ENCODE assay signal across 23 mouse cellular contexts in genomic region chr3:98203282-98203681, GRCm38 (mm10). TPM values are rescaled to one million over a fixed set of nuclear protein-coding genes. Genes with fewer than 3 reads are reported as not detected.
"Had no signal": no experiment of that assay in that cellular context is flagged by ENCODE, and none has a peak within 500 bp of the region (broad histone marks: within the 10 kb centered on the region; RNA-seq: fewer than 3 reads in every experiment).

No protein-coding gene starts in this region.

- H3K4me1 ChIP-seq: liver, embryonic 12.5 days had no signal

- H3K27ac ChIP-seq: kidney, postnatal 0 days; limb, embryonic 15.5 days; liver, embryonic 12.5 days; macrophage; midbrain, embryonic 10.5 days; midbrain, embryonic 15.5 days; neural tube, embryonic 13.5 days had no signal

- H3K36me3 ChIP-seq: limb, embryonic 15.5 days; liver, embryonic 12.5 days; midbrain, embryonic 10.5 days; midbrain, embryonic 15.5 days; neural tube, embryonic 13.5 days had no signal

- H3K27me3 ChIP-seq: limb, embryonic 15.5 days; liver, embryonic 12.5 days; midbrain, embryonic 15.5 days; neural tube, embryonic 13.5 days had no signal

- DNase-seq: kidney, adult 9 months; kidney, postnatal 36 days; layer of hippocampus, adult 9-11 months; layer of hippocampus, postnatal 36 days; lung, embryonic 14.5 days; lung, postnatal 10 days; spleen, adult 18-20 months; thymus, adult 18-20 months; thymus, postnatal 14 days had no signal

- ATAC-seq: liver, embryonic 12.5 days; midbrain, embryonic 15.5 days had no signal

- H3K4me3 ChIP-seq: limb, embryonic 15.5 days; liver, embryonic 12.5 days; midbrain, embryonic 10.5 days; midbrain, embryonic 15.5 days; neural tube, embryonic 13.5 days had no signal

- H3K9ac ChIP-seq: limb, embryonic 15.5 days; liver, embryonic 12.5 days; lung, embryonic 14.5 days; midbrain, embryonic 15.5 days; neural tube, embryonic 13.5 days had no signal

- H3K9me3 ChIP-seq: limb, embryonic 15.5 days; liver, embryonic 12.5 days; midbrain, embryonic 10.5 days; midbrain, embryonic 15.5 days; neural tube, embryonic 13.5 days had no signal

- H3K4me2 ChIP-seq: limb, embryonic 15.5 days; liver, embryonic 12.5 days; lung, embryonic 14.5 days; midbrain, embryonic 15.5 days; neural tube, embryonic 13.5 days had no signal

RNA-seq across cellular contexts. Expression of gene Reg4, which starts 18.7 kb away (rescaled TPM):
- total RNA-seq: layer of hippocampus, adult 18-20 months; layer of hippocampus, postnatal 36 days; left cerebral cortex, adult 8-10 months; left cerebral cortex, postnatal 25 days had no signal
- polyA plus RNA-seq: limb, embryonic 11.5 days; limb, embryonic 15.5 days; liver, embryonic 12.5 days; lung, embryonic 14.5 days; macrophage; midbrain, embryonic 10.5 days; midbrain, embryonic 15.5 days; neural tube, embryonic 13.5 days; stomach, embryonic 14.5 days; urinary bladder, adult 2 months had no signal

RNA-seq across cellular contexts. Expression of gene Adam30, which starts 42.9 kb away (rescaled TPM):
- total RNA-seq: layer of hippocampus, adult 18-20 months; layer of hippocampus, postnatal 36 days; left cerebral cortex, adult 8-10 months; left cerebral cortex, postnatal 25 days had no signal
- polyA plus RNA-seq: kidney, postnatal 0 days; limb, embryonic 11.5 days; limb, embryonic 15.5 days; liver, embryonic 12.5 days; liver, embryonic 16.5 days; lung, embryonic 14.5 days; macrophage; midbrain, embryonic 10.5 days; midbrain, embryonic 15.5 days; neural tube, embryonic 13.5 days; stomach, embryonic 14.5 days; urinary bladder, adult 2 months had no signal
